Mouse (Mus musculus) kidney, postnatal 0 days (tissue): ENCODE results near the gene Gm42878. TPM values are rescaled to one million over a fixed set of nuclear protein-coding genes. Genes with fewer than 3 reads are reported as not detected.
A peak's percentile ranks its signal among the peaks of the same experiment; 100 is the strongest.

ENCODE experiments used
- ATAC-seq: fragments of 200-750 bp; cut with Nextera tagmentation; replicated peaks from 2 replicates; pipeline ENCODE4 v1.8.0; 2017; ENCODE audit warnings: low read depth, moderate number of reproducible peaks, moderate TSS enrichment, moderate library complexity; ENCODE audit not compliant: low FRiP score
- DNase-seq: peaks from one replicate; pipeline ENCODE4 v3.0.0-alpha.2; 2016; ENCODE audit warnings: low spot score
- H3K27ac ChIP-seq: fragments of 300-500 bp; sonication (generic); 2 replicates; pipeline ENCODE4 v1.5.1; 2014; ENCODE audit warnings: mild to moderate bottlenecking
- H3K27me3 ChIP-seq: fragments of 300-500 bp; sonication (generic); 2 replicates; pipeline ENCODE4 v1.6.1; 2014; ENCODE audit warnings: low read length, mixed read lengths; ENCODE audit not compliant: insufficient read depth
- H3K36me3 ChIP-seq: fragments of 300-500 bp; sonication (generic); 2 replicates; pipeline ENCODE4 v1.6.1; 2014; ENCODE audit warnings: low read length, mixed read lengths; ENCODE audit not compliant: insufficient read depth
- H3K4me1 ChIP-seq: fragments of 300-500 bp; sonication (generic); replicated peaks from 2 replicates; pipeline ENCODE4 v1.6.1; 2014; ENCODE audit warnings: antibody characterized with exemption, low read length, mixed read lengths; ENCODE audit not compliant: insufficient read depth
- H3K4me2 ChIP-seq: fragments of 300-500 bp; sonication (generic); 2 replicates; pipeline ENCODE4 v1.6.1; 2014; ENCODE audit warnings: mild to moderate bottlenecking, low read length, moderate library complexity, mixed read lengths
- H3K4me3 ChIP-seq: fragments of 300-500 bp; sonication (generic); replicated peaks from 2 replicates; pipeline ENCODE4 v1.5.1; 2014; ENCODE audit warnings: low read depth, low read length
- H3K9ac ChIP-seq: fragments of 300-500 bp; sonication (generic); 2 replicates; pipeline ENCODE4 v1.6.1; 2014; ENCODE audit warnings: low read depth, low read length
- H3K9me3 ChIP-seq: fragments of 300-500 bp; sonication (generic); replicated peaks from 2 replicates; pipeline ENCODE4 v1.6.1; 2016; ENCODE audit warnings: low read length, inconsistent platforms, mixed read lengths
- CTCF ChIP-seq: IDR thresholded peaks from 2 replicates; pipeline ENCODE4 v1.5.1; 2016; ENCODE audit warnings: antibody characterized with exemption, low read depth, mild to moderate bottlenecking, moderate library complexity
- WGBS: fragments of 180-500 bp; shearing (Covaris S2); extraction: QIAGEN DNeasy Blood & Tissue Kit; methylation state at CpG from one replicate; pipeline ENCODE4 v1.1.7; 2014; 5-methylcytosine and 5-hydroxymethylcytosine counted together
- polyA plus RNA-seq: library from polyadenylated mRNA; unstranded; fragments of >200 nt; fragmentation: Nextera tagmentation; extraction: Ambion mirVana; gene quantifications from 2 replicates; pipeline ENCODE4 v1.2.1, GENCODE M21; 2015

Gene Gm42878
- polyA plus RNA-seq, 1 experiment from 2014 or later, result 0.32 TPM

DNA sequence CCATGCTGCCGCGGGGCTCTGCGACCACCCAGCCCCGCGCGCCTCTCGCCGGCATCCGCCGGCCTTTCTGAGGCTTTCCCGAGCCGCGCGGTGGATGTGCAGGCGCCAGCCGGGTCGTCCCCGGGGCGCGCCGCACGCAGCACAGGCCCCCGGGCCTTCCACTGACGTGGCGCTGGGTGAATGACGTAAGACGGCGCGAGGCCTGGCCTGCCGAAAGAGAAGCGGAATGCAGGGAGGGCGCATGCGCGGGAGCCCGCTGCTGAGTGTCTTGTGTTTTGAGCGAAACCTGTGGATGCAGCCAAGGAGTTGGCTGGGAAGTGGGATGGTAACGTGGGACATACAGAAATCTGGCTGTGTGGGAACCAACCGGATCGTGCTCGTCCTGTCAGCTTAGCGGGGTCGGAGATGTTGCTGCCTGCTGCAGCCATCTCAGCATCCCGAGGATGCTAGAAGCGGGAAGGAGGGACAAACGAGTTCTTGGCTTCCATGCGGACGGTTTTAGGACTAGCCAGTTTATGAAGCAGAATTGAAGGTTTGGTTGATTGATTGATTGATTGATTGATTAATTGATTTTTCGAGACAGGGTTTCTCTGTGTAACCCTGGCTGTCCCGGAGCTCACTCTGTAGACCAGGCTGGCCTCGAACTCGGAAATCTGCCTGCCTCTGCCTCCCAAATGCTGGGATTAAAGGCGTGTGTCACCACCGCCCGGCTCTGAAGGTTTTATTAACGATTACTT, 679 bp upstream of the Gm42878 start, which contains the start of gene Mapkapk5:
Gene Mapkapk5 (minus strand): TSS at position 113 of the 737 bp plus-strand sequence.
- WGBS, result 1% methylated on average over 55 of the region's 55 CpGs
- TF ChIP-seq CTCF, result no peak
- H3K4me2 ChIP-seq, result peak within 1 kb of the TSS; percentile 75
- peaks cover 7% of the 10 kb centered on the region for H3K4me1 ChIP-seq
- H3K36me3 ChIP-seq, result no peaks in the 10 kb centered on the region
- peak; percentile 93 for ATAC-seq
- peak within 1 kb of the TSS; percentile 95 for H3K27ac ChIP-seq
- H3K9me3 ChIP-seq, result no peaks in the 10 kb centered on the region
- H3K9ac ChIP-seq, result peak within 1 kb of the TSS; percentile 98
- peak; percentile 97 for DNase-seq
- H3K4me3 ChIP-seq, result peak within 1 kb of the TSS; percentile 57
- H3K27me3 ChIP-seq, result no peaks in the 10 kb centered on the region

DNA sequence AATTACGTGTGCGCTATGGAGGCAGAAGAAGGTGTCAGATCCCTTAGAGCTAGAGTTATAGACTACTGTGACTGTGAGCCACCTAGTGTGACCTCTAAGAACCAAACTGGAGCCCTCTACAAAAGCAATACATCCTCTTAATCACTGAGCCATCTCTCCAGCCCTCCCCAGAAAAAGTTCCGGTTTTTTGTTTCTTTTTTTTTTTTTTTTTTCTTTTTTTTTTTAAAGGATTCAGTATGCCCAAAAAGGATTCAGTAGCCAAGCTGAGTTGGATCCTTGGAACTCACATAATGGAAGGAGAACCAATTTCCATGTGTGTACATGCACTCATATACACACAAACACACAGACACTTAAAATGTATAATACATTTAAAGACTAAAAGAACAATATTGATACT, 1.9 kb downstream of the Gm42878 start:
- H3K4me2 ChIP-seq, result no peak overlapping the region
- 57% methylated on average over 3 of the region's 3 CpGs for WGBS
- no peaks in the 10 kb centered on the region for H3K27me3 ChIP-seq
- 0 out of 2 replicates have a peak, but pooled peaks cover 4% of the 10 kb centered on the region for H3K36me3 ChIP-seq
- no peak for TF ChIP-seq CTCF
- no peaks in the 10 kb centered on the region for H3K9me3 ChIP-seq
- DNase-seq (no peak), ATAC-seq (no peak)
- no peak overlapping the region for H3K4me3 ChIP-seq
- H3K4me1 ChIP-seq, result peaks cover 7% of the 10 kb centered on the region
- no peak overlapping the region for H3K9ac ChIP-seq
- H3K27ac ChIP-seq, result no peak overlapping the region

DNA sequence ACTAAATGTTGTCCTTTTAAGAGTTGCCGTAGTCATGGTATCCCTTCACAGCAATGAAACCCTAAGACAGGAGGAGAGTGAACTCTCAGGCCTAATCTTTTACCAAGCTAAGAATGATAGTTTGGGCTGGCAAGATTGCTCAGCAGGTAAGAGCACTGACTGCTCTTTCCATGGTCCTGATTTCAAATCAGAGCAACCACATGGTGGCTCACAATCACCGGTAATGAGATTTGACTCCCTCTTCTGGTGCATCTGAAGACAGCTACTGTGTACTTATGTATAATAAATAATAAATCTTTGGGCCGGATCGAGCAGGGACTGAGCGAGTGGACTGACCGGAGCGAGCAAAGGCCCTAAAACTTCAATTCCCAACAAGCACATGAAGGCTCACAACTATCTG, 4.0 kb downstream of the Gm42878 start:
- DNase-seq, result no peak
- Histone ChIP-seq H3K4me3 (no peak overlapping the region), H3K36me3 (0 out of 2 replicates have a peak, but pooled peaks cover 7% of the 10 kb centered on the region), H3K4me2 (no peak overlapping the region), H3K9me3 (no peaks in the 10 kb centered on the region), H3K4me1 (peaks cover 7% of the 10 kb centered on the region), H3K27ac (no peak overlapping the region), H3K27me3 (no peaks in the 10 kb centered on the region), H3K9ac (no peak overlapping the region)
- peak; percentile 42 for TF ChIP-seq CTCF
- WGBS, result 81% methylated on average over 7 of the region's 7 CpGs
- ATAC-seq, result no peak

DNA sequence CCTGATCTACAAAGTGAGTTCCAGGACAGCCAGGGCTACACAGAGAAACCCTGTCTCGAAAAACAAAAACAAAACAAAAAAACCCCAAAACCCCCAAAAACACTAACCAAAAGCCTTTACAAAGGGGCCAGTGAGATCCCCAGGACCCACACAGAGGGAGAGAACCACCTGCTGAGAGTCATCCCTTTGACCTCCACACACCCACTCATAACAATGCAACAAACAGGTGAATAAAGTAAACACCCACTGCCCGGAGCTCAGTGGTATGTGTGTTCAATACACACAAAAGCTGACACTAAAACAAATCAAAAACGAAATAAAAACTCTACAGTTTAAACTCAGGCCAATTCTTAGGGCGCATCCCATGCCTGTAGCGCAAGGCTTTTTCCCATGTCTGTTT, 5.2 kb downstream of the Gm42878 start:
- 95% methylated on average over 5 of the region's 5 CpGs for WGBS
- Histone ChIP-seq H3K9me3 (no peaks in the 10 kb centered on the region), H3K9ac (no peak overlapping the region), H3K36me3 (0 out of 2 replicates have a peak, but pooled peaks cover 15% of the 10 kb centered on the region), H3K27ac (no peak overlapping the region), H3K27me3 (no peaks in the 10 kb centered on the region), H3K4me1 (peaks cover 7% of the 10 kb centered on the region), H3K4me2 (no peak overlapping the region), H3K4me3 (no peak overlapping the region)
- ATAC-seq, result no peak
- DNase-seq, result no peak
- no peak for TF ChIP-seq CTCF

DNA sequence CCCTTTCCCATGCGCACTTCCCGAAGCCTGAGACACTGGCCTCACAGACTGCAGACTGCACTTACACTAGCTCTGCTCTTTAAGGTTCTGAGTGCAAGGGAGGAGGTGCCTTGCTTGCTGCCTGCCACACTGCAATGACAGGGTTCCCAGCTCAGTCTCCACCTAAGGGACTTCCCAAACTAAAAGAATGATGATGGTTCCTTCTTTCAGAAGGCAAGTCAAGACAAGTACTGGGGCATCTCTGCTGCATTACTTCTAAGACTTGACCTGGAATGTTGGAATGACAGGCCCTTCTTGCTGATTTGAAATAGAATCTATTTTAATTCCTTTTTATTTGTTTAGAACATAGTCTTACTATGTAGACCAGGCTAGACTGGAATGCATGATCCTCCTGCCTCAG, 7.7 kb downstream of the Gm42878 start:
- Histone ChIP-seq H3K4me1 (no peaks in the 10 kb centered on the region; the same call in 1 of the 2 replicates), H3K4me2 (no peak overlapping the region), H3K4me3 (no peak overlapping the region), H3K27me3 (no peaks in the 10 kb centered on the region), H3K9ac (no peak overlapping the region), H3K36me3 (peaks cover 28% of the 10 kb centered on the region; the same call in 1 of the 2 replicates), H3K9me3 (no peaks in the 10 kb centered on the region), H3K27ac (no peak overlapping the region)
- ATAC-seq, result no peak
- WGBS, result 89% methylated on average over 2 of the region's 2 CpGs
- no peak for TF ChIP-seq CTCF
- DNase-seq, result no peak

DNA sequence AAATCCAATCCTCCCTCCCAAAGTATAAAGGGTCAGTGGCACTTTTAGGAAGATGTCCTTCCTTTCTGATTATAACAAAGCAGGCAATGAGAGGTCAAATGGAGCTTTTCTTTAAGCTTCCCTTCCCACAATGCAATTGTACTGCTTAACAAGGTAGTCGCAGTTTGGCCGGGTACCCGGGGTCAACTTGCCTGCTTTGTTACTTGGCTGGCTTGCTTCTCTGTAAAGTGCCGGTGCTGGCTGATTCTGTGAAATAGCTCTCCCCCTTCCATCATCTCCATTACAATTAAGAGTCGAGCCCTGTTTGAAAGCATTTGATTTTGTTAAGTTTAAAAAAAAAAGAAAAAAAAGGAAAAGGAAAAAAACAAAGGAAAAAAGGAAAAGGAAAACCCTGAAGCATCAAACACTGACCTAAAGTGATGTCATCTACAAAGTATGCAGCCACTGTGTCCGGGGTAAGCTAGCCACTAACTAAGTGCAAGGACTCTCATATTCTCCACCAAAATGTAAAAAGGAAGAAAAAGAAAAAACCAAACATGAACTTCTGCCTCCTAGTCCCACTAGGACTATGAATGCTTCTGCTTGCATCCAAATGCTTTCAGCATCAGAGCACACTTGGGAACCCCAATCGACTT, 8.2 kb downstream of the Gm42878 start:
- 73% methylated on average over 7 of the region's 7 CpGs for WGBS
- Histone ChIP-seq H3K4me2 (no peak overlapping the region), H3K36me3 (peaks cover 33% of the 10 kb centered on the region), H3K27me3 (no peaks in the 10 kb centered on the region), H3K27ac (no peak overlapping the region), H3K4me3 (no peak overlapping the region), H3K9me3 (no peaks in the 10 kb centered on the region), H3K9ac (no peak overlapping the region), H3K4me1 (no peaks in the 10 kb centered on the region)
- DNase-seq, result no peak
- TF ChIP-seq CTCF, result no peak
- no peak for ATAC-seq
